Mouse (Mus musculus) liver, embryonic 14.5 days (tissue): ENCODE measurements around the gene Clca4b. TPM values are rescaled to one million over a fixed set of nuclear protein-coding genes. Genes with fewer than 3 reads are reported as not detected.
"Not testable (repeated sequence)": the region's sequence is repeated elsewhere in the genome, so short reads cannot be mapped to it uniquely, and the experiment has no call there.

Source experiments
- ATAC-seq: fragments of 200-750 bp; cut with Nextera tagmentation; 2 replicates; pipeline ENCODE4 v1.8.0; 2017; ENCODE audit warnings: moderate number of reproducible peaks, mild to moderate bottlenecking, moderate library complexity; ENCODE audit not compliant: insufficient read depth
- DNase-seq, 3 experiments: peaks; one replicate each; pipeline ENCODE4 v3.0.0-alpha.2; 2012 to 2013; ENCODE audit warnings: low read depth in 3 of 3, low spot score in 3 of 3
- H3K27ac ChIP-seq: fragments of 300-500 bp; sonication (generic); 2 replicates; pipeline ENCODE4 v1.5.1; 2014; ENCODE audit warnings: moderate library complexity, mild to moderate bottlenecking, control low read depth, inconsistent platforms
- H3K27me3 ChIP-seq: fragments of 300-500 bp; sonication (generic); 2 replicates; pipeline ENCODE4 v1.6.1; 2014; ENCODE audit warnings: mild to moderate bottlenecking, low read length, moderate library complexity; ENCODE audit not compliant: control insufficient read depth, insufficient read depth
- H3K36me3 ChIP-seq: fragments of 300-500 bp; sonication (generic); replicated peaks from 2 replicates; pipeline ENCODE4 v1.6.1; 2014; ENCODE audit warnings: low read depth; ENCODE audit not compliant: control insufficient read depth, insufficient read depth
- H3K4me1 ChIP-seq, 2 experiments: fragments of 200-500 bp in 1 of 2; fragments of 300-500 bp in 1 of 2; sonication (generic) in 1 of 2; replicated peaks; 2 replicates each; pipeline ENCODE4 v1.6.1; 2012 to 2014; ENCODE audit warnings: antibody characterized with exemption in 1 of 2, inconsistent platforms in 1 of 2, low read length in 1 of 2; ENCODE audit not compliant: control insufficient read depth in 2 of 2, insufficient read depth in 2 of 2
- H3K4me2 ChIP-seq: fragments of 300-500 bp; sonication (generic); 2 replicates; pipeline ENCODE4 v1.6.1; 2014; ENCODE audit warnings: low read depth, mild to moderate bottlenecking, control low read depth, moderate library complexity
- H3K4me3 ChIP-seq, 2 experiments: fragments of 200-500 bp in 1 of 2; fragments of 300-500 bp in 1 of 2; sonication (generic) in 1 of 2; 2 replicates each; pipeline ENCODE4 v1.5.1; 2012 to 2014; ENCODE audit warnings: low read depth in 2 of 2, low read length in 2 of 2, mild to moderate bottlenecking in 2 of 2, control low read depth in 1 of 2, inconsistent platforms in 1 of 2, moderate library complexity in 1 of 2; ENCODE audit not compliant: insufficient read depth in 1 of 2
- H3K9ac ChIP-seq: fragments of 300-500 bp; sonication (generic); replicated peaks from 2 replicates; pipeline ENCODE4 v1.6.1; 2014; ENCODE audit warnings: mild to moderate bottlenecking, control low read depth, moderate library complexity
- H3K9me3 ChIP-seq: fragments of 300-500 bp; sonication (generic); 2 replicates; pipeline ENCODE4 v1.6.1; 2016; ENCODE audit warnings: low read length, mixed read lengths; ENCODE audit not compliant: control insufficient read depth
- CTCF ChIP-seq: IDR thresholded peaks from 2 replicates; pipeline ENCODE4 v1.5.1; 2016; ENCODE audit warnings: antibody characterized with exemption, low read depth, control low read depth
- EP300 ChIP-seq: IDR thresholded peaks from 2 replicates; pipeline ENCODE4 v1.6.1; 2016; ENCODE audit warnings: antibody characterized with exemption, low read depth
- WGBS: fragments of 180-500 bp; shearing (Covaris S2); extraction: QIAGEN DNeasy Blood & Tissue Kit; methylation state at CpG from one replicate; pipeline ENCODE4 v1.1.7; 2014; ENCODE audit not compliant: insufficient replicate concordance; 5-methylcytosine and 5-hydroxymethylcytosine counted together
- polyA plus RNA-seq, 2 experiments: library from polyadenylated mRNA; depleted of rRNA in 1 of 2; stranded (reverse) in 1 of 2; unstranded in 1 of 2; fragments of >200 nt; fragmentation: Nextera tagmentation in 1 of 2; extraction: Ambion mirVana in 1 of 2; gene quantifications; 2 replicates each; pipeline versions ENCODE4 v1.2.1 to v1.2.3; 2012 to 2014

Gene Clca4b
- polyA plus RNA-seq, 2 experiments, result not detected

DNA sequence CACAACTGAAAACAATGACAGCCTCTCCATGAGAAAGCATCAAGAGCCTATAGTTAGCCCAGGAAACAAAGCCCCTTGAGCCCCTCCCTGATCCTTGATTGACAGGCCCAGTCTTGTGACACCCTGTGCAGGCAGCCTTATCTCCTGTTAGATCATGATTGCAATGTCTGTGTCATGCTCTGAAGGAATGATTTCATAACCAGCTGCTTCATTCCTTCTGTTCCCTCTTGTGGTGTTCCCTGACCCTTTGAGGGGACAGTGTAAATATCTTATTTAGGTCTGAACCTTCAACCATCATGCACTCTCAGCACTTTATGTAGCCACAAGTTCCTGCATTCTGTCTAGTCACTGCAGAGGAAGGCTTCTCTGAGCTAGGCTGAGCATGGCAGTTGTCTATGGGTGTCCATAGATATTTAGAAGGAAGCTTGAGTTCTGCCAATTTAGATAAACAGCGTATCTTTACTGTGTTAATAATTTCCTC, 722 bp upstream of the Clca4b start:
- Histone ChIP-seq H3K4me3 (no peak overlapping the region), H3K4me1 (no peaks in the 10 kb centered on the region), H3K27me3 (no peaks in the 10 kb centered on the region), H3K9ac (no peak overlapping the region), H3K27ac (no peak overlapping the region), H3K4me2 (no peak overlapping the region), H3K36me3 (no peaks in the 10 kb centered on the region), H3K9me3 (no peaks in the 10 kb centered on the region)
- 40% methylated on average over 1 of the region's 1 CpGs for WGBS
- no peak for DNase-seq
- ATAC-seq, result 0 out of 2 replicates have a peak, but pooled peaks have one; percentile 31
- TF ChIP-seq CTCF, result no peak
- no peak for TF ChIP-seq EP300

DNA sequence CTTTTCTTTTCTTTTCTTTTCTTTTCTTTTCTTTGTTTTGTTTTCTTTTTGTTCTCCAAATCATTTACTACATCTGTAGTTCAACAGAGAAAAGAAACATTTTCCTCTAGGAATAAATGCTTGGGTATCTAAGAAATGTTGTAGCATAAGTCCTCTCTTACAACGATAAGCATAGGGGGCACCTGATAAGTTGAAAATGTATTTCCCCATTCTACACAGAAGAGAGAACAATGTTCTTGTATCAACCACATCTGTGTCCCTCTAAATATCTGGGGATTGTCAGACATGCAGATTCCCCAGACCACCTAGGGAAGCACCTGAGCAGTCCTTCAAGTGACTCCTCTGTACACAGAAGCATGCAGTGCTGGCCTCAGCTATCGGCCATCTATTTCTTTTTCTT, 18.3 kb downstream of the Clca4b start:
- no peak overlapping the region for H3K4me2 ChIP-seq
- no peak overlapping the region for H3K27ac ChIP-seq
- no peaks in the 10 kb centered on the region for H3K27me3 ChIP-seq
- DNase-seq, result no peak
- TF ChIP-seq CTCF, result no peak
- TF ChIP-seq EP300, result no peak
- WGBS, result 48% methylated on average over 2 of the region's 2 CpGs
- H3K36me3 ChIP-seq, result no peaks in the 10 kb centered on the region
- H3K9ac ChIP-seq, result no peak overlapping the region
- no peak for ATAC-seq
- H3K4me1 ChIP-seq, result no peaks in the 10 kb centered on the region
- H3K9me3 ChIP-seq, result no peaks in the 10 kb centered on the region
- no peak overlapping the region for H3K4me3 ChIP-seq

DNA sequence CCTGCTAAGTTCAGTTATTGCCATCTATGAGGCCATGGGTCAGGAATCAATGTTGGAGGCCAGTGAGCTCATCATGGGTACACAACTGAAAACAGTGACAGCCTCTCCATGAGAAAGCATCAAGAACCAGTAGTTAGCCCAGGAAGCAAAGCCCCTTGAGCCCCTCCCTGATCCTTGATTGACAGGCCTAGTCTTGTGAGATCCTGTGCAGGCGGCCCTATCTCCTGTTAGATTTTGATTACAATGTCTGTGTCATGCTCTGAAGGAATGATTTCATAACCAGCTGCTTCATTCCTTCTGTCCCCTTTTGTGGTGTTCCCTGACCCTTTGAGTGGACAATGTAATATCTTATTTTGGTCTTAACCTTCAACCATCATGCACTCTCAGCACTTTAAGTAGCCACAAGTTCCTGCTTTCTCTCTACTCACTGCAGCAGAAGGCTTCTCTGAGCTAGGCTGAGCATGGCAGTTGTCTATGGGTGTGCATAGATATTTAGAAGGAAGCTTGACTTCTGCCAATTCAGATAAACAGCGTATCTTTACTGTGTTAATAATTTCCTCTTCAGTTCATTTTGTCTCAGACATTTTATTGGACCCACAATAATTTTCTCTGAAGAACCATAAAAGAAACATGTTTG, 35.2 kb downstream of the Clca4b start:
- H3K27ac ChIP-seq, result no peak overlapping the region
- no peak overlapping the region for H3K4me3 ChIP-seq
- no peaks in the 10 kb centered on the region for H3K36me3 ChIP-seq
- no peaks in the 10 kb centered on the region for H3K4me1 ChIP-seq
- no peak overlapping the region for H3K4me2 ChIP-seq
- no peaks in the 10 kb centered on the region for H3K27me3 ChIP-seq
- WGBS, result 29% methylated on average over 2 of the region's 2 CpGs
- TF ChIP-seq EP300 (no peak), CTCF (no peak)
- no peaks in the 10 kb centered on the region for H3K9me3 ChIP-seq
- ATAC-seq (no peak), DNase-seq (no peak)
- no peak overlapping the region for H3K9ac ChIP-seq

DNA sequence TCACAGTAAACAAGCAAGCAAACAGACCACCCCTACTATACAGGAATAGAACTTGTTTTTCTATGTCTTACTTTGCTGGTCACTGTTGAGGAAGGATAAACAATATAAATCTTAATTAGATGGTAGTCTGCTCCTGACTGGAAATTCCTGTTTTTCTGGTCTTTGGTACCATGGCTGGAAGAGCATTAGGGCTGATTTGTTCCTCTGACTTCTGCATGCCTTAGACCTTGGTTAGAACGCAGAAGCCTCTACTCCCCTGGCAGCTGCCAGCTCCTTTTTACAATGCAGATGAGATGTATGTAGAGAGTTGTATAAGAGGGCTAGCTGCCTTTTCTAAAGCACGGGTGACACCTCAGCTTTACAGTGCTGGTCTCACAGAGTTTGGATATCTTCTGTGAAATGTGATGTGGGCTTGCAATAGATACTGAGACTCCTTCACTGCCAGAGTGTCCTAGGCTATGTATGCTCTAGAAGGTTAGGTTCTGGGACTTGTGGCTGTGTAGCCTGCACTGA, 42.0 kb downstream of the Clca4b start:
- Histone ChIP-seq H3K4me1 (no peaks in the 10 kb centered on the region), H3K9ac (no peak overlapping the region), H3K36me3 (no peaks in the 10 kb centered on the region), H3K27ac (no peak overlapping the region), H3K4me3 (no peak overlapping the region), H3K27me3 (no peaks in the 10 kb centered on the region), H3K9me3 (no peaks in the 10 kb centered on the region), H3K4me2 (no peak overlapping the region)
- ATAC-seq, result no peak
- TF ChIP-seq EP300, result no peak
- DNase-seq, result no peak
- 51% methylated on average over 2 of the region's 2 CpGs for WGBS

DNA sequence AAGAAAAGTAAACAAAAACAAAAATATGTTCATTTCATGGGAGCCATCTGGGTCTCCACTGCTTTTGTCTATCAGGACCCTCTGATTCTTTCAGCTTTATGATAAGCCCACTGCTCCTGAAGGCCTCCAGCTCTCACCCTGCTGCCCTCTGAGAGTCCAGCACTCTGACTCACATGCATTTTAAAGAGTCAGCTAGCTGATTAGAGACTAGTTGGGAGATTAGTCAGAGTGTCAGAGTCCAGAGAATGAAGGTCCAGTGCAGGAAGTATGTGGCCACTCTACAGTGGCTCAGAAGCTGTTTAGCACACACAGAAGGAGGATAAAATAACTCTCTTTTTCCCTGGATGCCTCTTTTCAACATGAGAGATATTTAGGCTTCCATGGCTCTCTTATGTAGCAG, 45.4 kb downstream of the Clca4b start:
- Histone ChIP-seq H3K36me3 (no peaks in the 10 kb centered on the region), H3K4me1 (no peaks in the 10 kb centered on the region), H3K27me3 (no peaks in the 10 kb centered on the region), H3K9me3 (no peaks in the 10 kb centered on the region), H3K4me3 (no peak overlapping the region), H3K27ac (no peak overlapping the region), H3K4me2 (no peak overlapping the region), H3K9ac (no peak overlapping the region)
- no peak for TF ChIP-seq CTCF
- TF ChIP-seq EP300, result no peak
- ATAC-seq (no peak), DNase-seq (no peak)

DNA sequence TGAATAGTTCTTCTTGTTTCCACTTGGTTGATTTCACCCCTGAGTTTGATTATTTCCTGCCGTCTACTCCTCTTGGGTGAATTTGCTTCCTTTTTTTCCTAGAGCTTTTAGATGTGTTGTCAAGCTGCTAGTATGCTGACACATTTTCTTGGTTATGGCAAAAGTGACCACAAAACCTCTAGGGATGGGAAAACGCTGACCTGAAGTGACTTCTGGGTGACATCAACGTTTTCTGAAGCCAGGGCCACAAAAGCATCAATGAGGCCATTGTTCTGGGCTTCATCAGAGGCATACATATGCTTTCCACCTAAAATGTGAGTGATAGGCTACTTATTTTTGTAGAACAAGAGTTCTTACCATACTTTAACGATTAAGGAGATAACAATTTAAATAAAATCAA, 60.3 kb downstream of the Clca4b start:
- not testable (repeated sequence) for H3K4me1 ChIP-seq, H3K36me3 ChIP-seq, H3K27ac ChIP-seq, H3K9me3 ChIP-seq, H3K27me3 ChIP-seq, H3K9ac ChIP-seq, DNase-seq, H3K4me2 ChIP-seq, H3K4me3 ChIP-seq, ATAC-seq
- WGBS, result 29% methylated on average over 4 of the region's 4 CpGs
